Mouse (Mus musculus): ENCODE data around the gene Zfp541. TPM values are rescaled to one million over a fixed set of nuclear protein-coding genes. Genes with fewer than 3 reads are reported as not detected.

Gene Zfp541
- total and polyA plus RNA-seq, 3 experiments = 0.01 TPM; not detected in 2

DNA sequence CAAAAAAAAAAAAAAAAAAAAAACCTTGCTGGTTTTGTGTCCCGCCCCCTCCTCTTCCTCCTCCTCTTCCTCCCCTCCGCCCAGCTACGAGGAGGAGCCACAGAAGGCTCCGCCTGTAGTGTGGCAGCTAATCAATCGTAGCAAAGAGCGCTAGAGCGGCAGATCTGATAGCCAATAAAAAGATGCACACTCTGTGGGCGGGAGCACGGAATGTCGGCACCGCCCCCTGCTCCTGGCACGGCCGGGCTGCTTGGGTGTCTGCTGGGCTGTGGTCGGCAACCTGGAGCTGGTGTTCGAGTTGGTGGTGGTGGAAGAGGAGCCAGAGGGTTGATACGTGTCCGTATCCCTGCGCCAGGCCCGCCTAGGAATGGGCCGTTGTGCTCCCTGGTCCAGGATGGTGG, 13.4 kb upstream of the Zfp541 start (continued):
- 0 out of 2 replicates have a peak, but pooled peaks have one; percentile 70 for TF ChIP-seq UBTF (IDR thresholded peaks at IDR 0.05; ENCODE audit: borderline replicate concordance, insufficient read depth, low read depth, low read length)
- no peak for TF ChIP-seq EP300 (IDR thresholded peaks at IDR 0.05; ENCODE audit: low read depth in 1 of 2, low read length in 2 of 2)
- TF ChIP-seq USF1 (IDR thresholded peaks at IDR 0.05; ENCODE audit: low read depth, low read length) = no peak
- no peak for TF ChIP-seq GATA1 (IDR thresholded peaks at IDR 0.05; ENCODE audit: low read depth, low read length)
- TF ChIP-seq MXI1 (IDR thresholded peaks at IDR 0.05; ENCODE audit: low read depth, low read length) = peak; percentile 6; the same call in 1 of the 2 replicates
- TF ChIP-seq MAFK (IDR thresholded peaks at IDR 0.05; ENCODE audit: borderline replicate concordance, low read depth, low read length) = no peak
- TF ChIP-seq TAL1 (IDR thresholded peaks at IDR 0.05; ENCODE audit: low read length) = no peak

DNA sequence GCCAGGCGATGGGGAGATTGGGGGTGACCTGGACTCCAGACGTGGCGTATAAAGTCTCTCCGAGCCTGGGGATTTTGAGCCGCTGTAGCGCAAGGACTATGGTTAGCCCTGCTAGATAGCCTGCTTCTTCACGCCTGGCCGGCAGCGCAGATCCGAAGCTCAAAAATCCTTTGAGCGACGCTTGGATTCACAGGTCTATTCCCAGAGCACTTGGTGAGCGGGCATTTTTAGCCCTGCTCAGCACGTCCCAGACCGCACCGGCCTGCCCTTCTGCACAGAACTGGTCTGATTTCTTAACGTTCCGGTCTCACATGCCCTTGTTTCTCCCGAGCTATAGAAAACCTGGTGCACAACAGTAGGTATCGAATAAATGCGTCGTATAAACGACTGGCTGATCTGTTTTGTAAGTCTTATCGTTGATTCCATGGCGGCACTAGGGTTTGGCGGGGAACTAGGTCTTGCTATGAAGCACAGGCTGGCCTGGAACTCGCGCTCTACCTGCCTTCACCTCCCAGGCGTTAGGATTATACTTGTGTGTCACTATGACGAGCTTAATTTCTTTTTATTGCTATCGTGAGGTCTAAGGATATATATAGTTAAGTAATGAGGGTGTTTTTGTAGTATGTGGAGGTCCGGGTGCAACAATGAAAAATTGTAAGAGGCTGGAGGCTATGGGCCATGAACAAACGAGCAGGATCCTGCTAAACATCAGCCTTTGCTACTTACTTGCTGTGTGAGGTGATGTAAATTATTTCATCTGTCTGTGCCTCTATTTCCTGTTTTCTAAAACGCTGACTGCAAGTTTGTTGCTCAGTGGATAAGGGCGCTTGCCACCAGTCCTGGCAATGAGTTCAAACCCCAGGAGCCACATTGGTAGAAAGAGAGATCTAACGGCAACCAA, 12.7 kb upstream of the Zfp541 start:
- no peak for TF ChIP-seq ZKSCAN1 (IDR thresholded peaks at IDR 0.05; ENCODE audit: low read depth, low read length)
- TF ChIP-seq POLR2AphosphoS5 (IDR thresholded peaks at IDR 0.05; ENCODE audit: borderline replicate concordance, low read depth, low read length) = no peak
- TF ChIP-seq POLR2A (IDR thresholded peaks at IDR 0.05; ENCODE audit: control insufficient read depth in 1 of 2, insufficient read depth in 1 of 2, low read depth in 1 of 2, low read length in 2 of 2, poor library complexity in 1 of 2) = no peak; a peak in 1 of 4 replicates
- no peak for TF ChIP-seq CTCF (IDR thresholded peaks at IDR 0.05 in 2 of 3, conservative IDR thresholded peaks at IDR 0.05 in 1 of 3; ENCODE audit: control insufficient read depth in 1 of 3, insufficient read depth in 1 of 3, low read depth in 2 of 3, low read length in 3 of 3, poor library complexity in 1 of 3, severe bottlenecking in 1 of 3)
- TF ChIP-seq TCF12 (IDR thresholded peaks at IDR 0.05; ENCODE audit: low read depth, low read length) = no peak; the same call in 1 of the 2 replicates
- peak; percentile 55 for TF ChIP-seq E2F4 (IDR thresholded peaks at IDR 0.05; ENCODE audit: borderline replicate concordance, low read depth, low read length)
- TF ChIP-seq RCOR1 (IDR thresholded peaks at IDR 0.05; ENCODE audit: low read depth, low read length) = no peak
- TF ChIP-seq MAX (IDR thresholded peaks at IDR 0.05; ENCODE audit: low read length) = peak; percentile 17
- peak; percentile 66 for TF ChIP-seq MXI1 (IDR thresholded peaks at IDR 0.05; ENCODE audit: low read depth, low read length)
- peak; percentile 54; the same call in 1 of the 2 replicates for TF ChIP-seq ELF1 (IDR thresholded peaks at IDR 0.05; ENCODE audit: low read depth, low read length)
- TF ChIP-seq MAFK (IDR thresholded peaks at IDR 0.05; ENCODE audit: borderline replicate concordance, low read depth, low read length) = peak; percentile 45; the same call in 1 of the 2 replicates
- peak; percentile 54 for TF ChIP-seq ETS1 (IDR thresholded peaks at IDR 0.05; ENCODE audit: low read depth, low read length)
- no peak for TF ChIP-seq ZC3H11A (IDR thresholded peaks at IDR 0.05; ENCODE audit: low read depth, low read length)
- TF ChIP-seq POLR2AphosphoS2 (IDR thresholded peaks at IDR 0.05; ENCODE audit: low read length) = no peak; the same call in 1 of the 2 replicates
- no peak for TF ChIP-seq HCFC1 (IDR thresholded peaks at IDR 0.05; ENCODE audit: low read depth, low read length)
- 0 out of 2 replicates have a peak, but pooled peaks have one; percentile 11 for TF ChIP-seq MYB (IDR thresholded peaks at IDR 0.05; ENCODE audit: low read depth, low read length)
- no peak; the same call in 1 of the 2 replicates for TF ChIP-seq MAZ (IDR thresholded peaks at IDR 0.05; ENCODE audit: low read depth, low read length)
- no peak; the same call in none of the 2 replicates for TF ChIP-seq TBP (IDR thresholded peaks at IDR 0.05; ENCODE audit: low read depth, low read length)
- TF ChIP-seq EP300 (IDR thresholded peaks at IDR 0.05; ENCODE audit: low read depth in 1 of 2, low read length in 2 of 2) = peak in 1 of 2 experiments; percentile 2; a peak in 1 of 4 replicates
- peak; percentile 77; the same call in 1 of the 2 replicates for TF ChIP-seq CHD1 (IDR thresholded peaks at IDR 0.05; ENCODE audit: low read depth, low read length)
- 0 out of 2 replicates have a peak, but pooled peaks have one; percentile 4 for TF ChIP-seq GATA1 (IDR thresholded peaks at IDR 0.05; ENCODE audit: low read depth, low read length)
- TF ChIP-seq SIN3A (IDR thresholded peaks at IDR 0.05; ENCODE audit: low read length) = peak; percentile 75
- TF ChIP-seq KAT2A (conservative IDR thresholded peaks at IDR 0.05; ENCODE audit: low read depth, low read length) = 0 out of 2 replicates have a peak, but pooled peaks have one; percentile 30
- Histone ChIP-seq H3K4me3 (ENCODE audit: control insufficient read depth in 1 of 2, insufficient read depth in 1 of 2, low read depth in 2 of 2, low read length in 2 of 2) (peak overlapping the region; percentile 79 to 92), H3K79me2 (ENCODE audit: control insufficient read depth, insufficient read depth, low read length, poor library complexity) (peaks cover 46% of the 10 kb centered on the region), H3K36me3 (ENCODE audit: control insufficient read depth in 1 of 2, insufficient read depth in 2 of 2, low read length in 2 of 2) (peaks cover 0 to 24% of the 10 kb centered on the region in 2 experiments; a peak in 2 of 4 replicates), H3K9ac (ENCODE audit: control insufficient read depth, low read depth, low read length, poor library complexity, severe bottlenecking) (peak overlapping the region; percentile 84), H3K4me1 (ENCODE audit: control insufficient read depth in 1 of 2, insufficient read depth in 2 of 2, low read length in 2 of 2) (peaks cover 5 to 34% of the 10 kb centered on the region in 2 experiments), H3K9me3 (replicated peaks; ENCODE audit: insufficient read depth, low read length) (no peaks in the 10 kb centered on the region), H3K27me3 (ENCODE audit: control insufficient read depth in 1 of 2, insufficient read depth in 2 of 2, low read length in 2 of 2) (no peaks in the 10 kb centered on the region), H3K27ac (ENCODE audit: control insufficient read depth, low read depth, low read length) (peak overlapping the region; percentile 94)
- peak; percentile 85 for DNase-seq (ENCODE audit: low read depth, low spot score)
